Mouse (Mus musculus) heart, adult 2 months (tissue): Measurements from ENCODE around the gene Itgb3.

ENCODE experiments used
- CTCF ChIP-seq: fragments of 200-600 bp; IDR thresholded peaks from 2 replicates; pipeline ENCODE4 v1.8.1; 2022; ENCODE audit warnings: antibody characterized with exemption, mild to moderate bottlenecking, moderate library complexity
- POLR2A ChIP-seq: fragments of 200-500 bp; IDR thresholded peaks from 2 replicates; pipeline ENCODE4 v1.6.1; 2011; ENCODE audit warnings: mild to moderate bottlenecking, low read depth, low read length, control low read depth; ENCODE audit not compliant: insufficient read depth

GRCm38 (mm10) chr11:104640894-104641293, 33.1 kb downstream of the Itgb3 start:
- TF ChIP-seq POLR2A (no peak), CTCF (no peak)
